Mouse (Mus musculus): Measurements from ENCODE around the gene Tgds. TPM values are rescaled to one million over a fixed set of nuclear protein-coding genes. Genes with fewer than 3 reads are reported as not detected.

Gene Tgds
- polyA plus RNA-seq (2012; rRNA removed) (7.3 and 9.9 TPM in 2 replicates), polyA plus RNA-seq (2014; fragmentation: Nextera tagmentation; extraction: Ambion mirVana) (14.2 and 15.8 TPM in 2 replicates)

GRCm38 (mm10) chr14:118132642-118132977, at the start of gene Tgds:
Gene Tgds, minus strand, starts transcription at chr14:118132755.
- Histone ChIP-seq H3K4me3 (ENCODE audit: insufficient read depth in 1 of 2, low read depth in 2 of 2, low read length in 2 of 2) (peak within 1 kb of the TSS; percentile 74 to 87), H3K9ac (replicated peaks) (peak within 1 kb of the TSS; percentile 82), H3K27me3 (ENCODE audit: control insufficient read depth, insufficient read depth, low read length) (no peaks in the 10 kb centered on the region; the same call in 1 of the 2 replicates), H3K27ac (no peak within 1 kb of the TSS), H3K4me1 (replicated peaks; ENCODE audit: control insufficient read depth in 2 of 2, insufficient read depth in 2 of 2, low read length in 1 of 2) (peaks cover 22 to 23% of the 10 kb centered on the region in 2 experiments), H3K4me2 (ENCODE audit: low read depth) (peak within 1 kb of the TSS; percentile 77), H3K36me3 (replicated peaks; ENCODE audit: control insufficient read depth, insufficient read depth, low read depth) (peaks cover 3% of the 10 kb centered on the region), H3K9me3 (ENCODE audit: control insufficient read depth, low read length) (no peaks in the 10 kb centered on the region)
- ATAC-seq (ENCODE audit: insufficient read depth) (peak; percentile 71), DNase-seq (ENCODE audit: low read depth in 3 of 3, low spot score in 3 of 3) (peak; percentile 96 to 99 (median 99))
- WGBS (ENCODE audit: insufficient replicate concordance), result under 1% methylated on average over 28 of the region's 28 CpGs
- TF ChIP-seq EP300 (IDR thresholded peaks at IDR 0.05; ENCODE audit: low read depth), result no peak
- no peak for TF ChIP-seq CTCF (IDR thresholded peaks at IDR 0.05; ENCODE audit: low read depth)

DNA sequence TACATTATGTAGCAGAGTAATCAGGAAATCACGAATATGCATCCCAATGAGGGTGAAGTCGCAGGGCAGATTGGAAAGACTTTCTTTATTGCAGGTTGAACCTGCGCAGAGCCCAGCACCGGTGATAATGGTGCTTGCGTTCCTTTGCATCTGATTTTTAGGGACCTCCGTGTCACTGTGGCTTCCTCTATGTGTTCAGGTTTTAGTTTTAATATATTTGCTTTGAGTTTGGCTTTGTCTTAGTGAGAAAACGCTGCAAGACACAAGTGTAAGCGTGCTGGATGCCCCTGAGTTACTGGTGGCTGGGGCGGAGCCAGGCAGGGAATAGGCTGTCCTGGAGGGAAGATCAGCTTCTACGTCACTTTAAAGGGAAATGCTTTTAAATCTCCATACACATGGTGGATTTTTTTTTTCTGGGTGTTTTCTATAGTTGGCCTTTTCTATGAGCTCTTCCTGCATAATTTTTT, 48.2 kb upstream of the Tgds start:
- peak; percentile 75; the same call in 1 of the 2 replicates for ATAC-seq (ENCODE audit: insufficient read depth)
- H3K4me3 ChIP-seq (ENCODE audit: insufficient read depth in 1 of 2, low read depth in 2 of 2, low read length in 2 of 2), result peak overlapping the region; percentile 59 to 95
- 10% methylated on average over 10 of the region's 10 CpGs for WGBS (ENCODE audit: insufficient replicate concordance)
- H3K27ac ChIP-seq, result peak overlapping the region; percentile 29; the same call in 1 of the 2 replicates
- no peaks in the 10 kb centered on the region for H3K36me3 ChIP-seq (replicated peaks; ENCODE audit: control insufficient read depth, insufficient read depth, low read depth)
- H3K9ac ChIP-seq (replicated peaks), result peak overlapping the region; percentile 60; the same call in 1 of the 2 replicates
- H3K4me1 ChIP-seq (replicated peaks; ENCODE audit: control insufficient read depth in 2 of 2, insufficient read depth in 2 of 2, low read length in 1 of 2), result peaks cover 0 to 6% of the 10 kb centered on the region in 2 experiments; a peak in 2 of 4 replicates
- peak overlapping the region; percentile 86 for H3K4me2 ChIP-seq (ENCODE audit: low read depth)
- no peaks in the 10 kb centered on the region for H3K27me3 ChIP-seq (ENCODE audit: control insufficient read depth, insufficient read depth, low read length)
- no peak for TF ChIP-seq EP300 (IDR thresholded peaks at IDR 0.05; ENCODE audit: low read depth)
- TF ChIP-seq CTCF (IDR thresholded peaks at IDR 0.05; ENCODE audit: low read depth), result no peak
- DNase-seq (ENCODE audit: low read depth in 3 of 3, low spot score in 3 of 3), result peak in 1 of 3 experiments; percentile 17
- H3K9me3 ChIP-seq (ENCODE audit: control insufficient read depth, low read length), result no peaks in the 10 kb centered on the region

DNA sequence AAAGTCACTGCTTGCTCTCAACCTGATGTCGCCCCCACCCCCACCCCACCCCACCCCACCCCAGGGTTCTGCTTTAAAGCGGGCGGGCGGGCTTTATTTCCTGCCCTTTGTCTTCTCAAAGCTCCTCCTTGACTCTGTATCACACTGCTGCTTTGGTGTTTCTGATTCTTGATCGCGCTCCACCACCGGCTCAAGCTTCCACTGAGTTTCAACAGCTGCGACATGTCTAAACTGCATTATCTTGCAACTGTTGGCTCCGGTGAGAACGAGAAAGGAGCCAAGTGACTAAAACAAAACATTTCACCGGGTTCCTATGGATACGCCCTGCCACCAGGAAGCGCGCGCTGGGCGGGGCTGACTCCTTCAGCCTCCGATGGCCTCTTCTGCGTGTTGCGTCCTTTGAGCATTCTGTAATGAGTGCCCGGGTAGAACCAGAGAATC, 47.6 kb upstream of the Tgds start:
- Histone ChIP-seq H3K27ac (no peak overlapping the region), H3K27me3 (ENCODE audit: control insufficient read depth, insufficient read depth, low read length) (no peaks in the 10 kb centered on the region), H3K4me2 (ENCODE audit: low read depth) (peak overlapping the region; percentile 86), H3K36me3 (replicated peaks; ENCODE audit: control insufficient read depth, insufficient read depth, low read depth) (no peaks in the 10 kb centered on the region), H3K9me3 (ENCODE audit: control insufficient read depth, low read length) (no peaks in the 10 kb centered on the region), H3K9ac (replicated peaks) (peak overlapping the region; percentile 60), H3K4me1 (replicated peaks; ENCODE audit: control insufficient read depth in 2 of 2, insufficient read depth in 2 of 2, low read length in 1 of 2) (peaks cover 0 to 6% of the 10 kb centered on the region in 2 experiments; a peak in 2 of 4 replicates), H3K4me3 (ENCODE audit: insufficient read depth in 1 of 2, low read depth in 2 of 2, low read length in 2 of 2) (peak overlapping the region; percentile 59 to 95)
- TF ChIP-seq CTCF (IDR thresholded peaks at IDR 0.05; ENCODE audit: low read depth) (no peak), EP300 (IDR thresholded peaks at IDR 0.05; ENCODE audit: low read depth) (no peak)
- 0% methylated on average over 20 of the region's 20 CpGs for WGBS (ENCODE audit: insufficient replicate concordance)
- peak; percentile 88 for ATAC-seq (ENCODE audit: insufficient read depth)
- DNase-seq (ENCODE audit: low read depth in 3 of 3, low spot score in 3 of 3), result peak; percentile 50 to 61 (median 54)

GRCm38 (mm10) chr14:118179701-118180100, 47.1 kb upstream of the Tgds start:
- Histone ChIP-seq H3K9ac (replicated peaks) (peak overlapping the region; percentile 60), H3K4me1 (replicated peaks; ENCODE audit: control insufficient read depth in 2 of 2, insufficient read depth in 2 of 2, low read length in 1 of 2) (peaks cover 0 to 6% of the 10 kb centered on the region in 2 experiments; a peak in 2 of 4 replicates), H3K27me3 (ENCODE audit: control insufficient read depth, insufficient read depth, low read length) (no peaks in the 10 kb centered on the region), H3K4me3 (ENCODE audit: insufficient read depth in 1 of 2, low read depth in 2 of 2, low read length in 2 of 2) (peak overlapping the region in 1 of 2 experiments; percentile 59; a peak in 2 of 4 replicates), H3K36me3 (replicated peaks; ENCODE audit: control insufficient read depth, insufficient read depth, low read depth) (no peaks in the 10 kb centered on the region), H3K9me3 (ENCODE audit: control insufficient read depth, low read length) (no peaks in the 10 kb centered on the region), H3K4me2 (ENCODE audit: low read depth) (peak overlapping the region; percentile 86), H3K27ac (no peak overlapping the region)
- DNase-seq (ENCODE audit: low read depth in 3 of 3, low spot score in 3 of 3) (no peak), ATAC-seq (ENCODE audit: insufficient read depth) (no peak)
- TF ChIP-seq CTCF (IDR thresholded peaks at IDR 0.05; ENCODE audit: low read depth) (no peak), EP300 (IDR thresholded peaks at IDR 0.05; ENCODE audit: low read depth) (no peak)
- WGBS (ENCODE audit: insufficient replicate concordance), result 40% methylated on average over 7 of the region's 7 CpGs

- Histone ChIP-seq H3K27ac (no peak overlapping the region), H3K9me3 (ENCODE audit: control insufficient read depth, low read length) (no peaks in the 10 kb centered on the region), H3K4me1 (replicated peaks; ENCODE audit: control insufficient read depth in 2 of 2, insufficient read depth in 2 of 2, low read length in 1 of 2) (peaks cover 0 to 6% of the 10 kb centered on the region in 2 experiments; a peak in 2 of 4 replicates), H3K4me2 (ENCODE audit: low read depth) (no peak overlapping the region), H3K27me3 (ENCODE audit: control insufficient read depth, insufficient read depth, low read length) (no peaks in the 10 kb centered on the region), H3K9ac (replicated peaks) (no peak overlapping the region), H3K36me3 (replicated peaks; ENCODE audit: control insufficient read depth, insufficient read depth, low read depth) (no peaks in the 10 kb centered on the region), H3K4me3 (ENCODE audit: insufficient read depth in 1 of 2, low read depth in 2 of 2, low read length in 2 of 2) (no peak overlapping the region)
- DNase-seq (ENCODE audit: low read depth in 3 of 3, low spot score in 3 of 3), result no peak
- WGBS (ENCODE audit: insufficient replicate concordance), result 39% methylated on average over 1 of the region's 1 CpGs
- no peak for ATAC-seq (ENCODE audit: insufficient read depth)
- TF ChIP-seq EP300 (IDR thresholded peaks at IDR 0.05; ENCODE audit: low read depth) (no peak), CTCF (IDR thresholded peaks at IDR 0.05; ENCODE audit: low read depth) (no peak)
These were observed 46.7 kb upstream of the Tgds start for GRCm38 (mm10) chr14:118179251-118179650.
